Mouse (Mus musculus): ENCODE data around the gene Zdhhc14.

The Zdhhc14 gene

DNA sequence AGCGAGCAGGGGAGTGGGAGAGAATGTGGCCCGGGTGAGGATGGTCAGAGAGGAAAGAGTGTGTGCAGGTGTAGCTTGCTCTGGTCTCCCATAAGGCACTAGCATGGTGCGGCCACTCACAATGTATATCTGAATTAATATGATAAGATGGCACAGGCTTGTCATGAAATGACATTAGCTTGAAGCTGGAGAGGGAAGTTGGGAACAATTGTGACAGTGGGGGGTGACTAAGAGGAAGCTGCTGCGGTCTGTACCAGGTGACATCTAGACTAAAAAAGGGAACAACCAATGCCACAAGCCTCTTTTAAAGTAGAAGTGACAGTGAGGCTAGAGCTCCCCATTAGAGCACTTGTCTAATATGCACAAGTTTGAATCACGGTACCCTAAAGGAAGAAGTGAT, 238.2 kb downstream of the Zdhhc14 start:
- DNase-seq (ENCODE audit: low spot score in 2 of 2) = no peak

DNA sequence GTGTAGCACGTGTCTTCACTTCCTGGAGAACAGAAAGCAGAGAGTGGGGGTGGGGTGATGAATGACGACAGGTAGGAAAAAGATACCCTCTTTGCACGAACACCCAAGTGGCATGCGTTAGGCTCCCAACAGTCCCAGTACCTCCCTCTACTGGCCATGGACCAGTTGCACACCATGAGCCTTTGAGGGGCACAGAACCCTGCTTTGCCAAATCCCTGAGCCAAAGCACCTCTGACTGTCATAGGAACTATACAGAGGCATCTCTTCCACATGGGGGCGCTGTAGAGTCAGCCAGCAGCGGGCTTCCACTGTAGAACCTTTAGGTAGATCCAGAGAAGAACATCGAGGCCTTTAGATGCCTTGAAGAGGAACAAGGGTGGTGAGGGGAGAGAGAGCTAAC, 241.0 kb downstream of the Zdhhc14 start:
- peak in 1 of 2 experiments; percentile 15 for DNase-seq (ENCODE audit: low spot score in 2 of 2)

DNA sequence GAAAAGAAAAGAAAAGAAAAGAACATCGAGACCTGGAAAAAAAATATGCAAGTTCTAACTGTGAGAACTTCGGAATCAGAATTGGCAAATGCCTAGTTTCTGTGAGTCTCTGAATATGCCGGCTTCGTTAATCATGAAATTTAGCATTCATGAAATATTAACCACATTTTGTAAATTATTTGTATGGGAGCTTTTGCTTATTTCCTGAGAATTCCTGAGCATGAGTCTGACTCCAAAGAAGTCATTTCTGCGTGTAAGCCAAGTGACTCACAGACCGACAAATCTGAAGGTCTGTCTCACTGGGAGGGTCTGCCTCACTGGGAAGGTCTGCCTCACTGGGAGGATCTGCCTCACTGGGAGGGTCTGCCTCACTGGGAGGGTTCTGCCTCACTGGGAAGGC, 248.7 kb downstream of the Zdhhc14 start:
- no peak for DNase-seq (ENCODE audit: low spot score in 2 of 2)

DNA sequence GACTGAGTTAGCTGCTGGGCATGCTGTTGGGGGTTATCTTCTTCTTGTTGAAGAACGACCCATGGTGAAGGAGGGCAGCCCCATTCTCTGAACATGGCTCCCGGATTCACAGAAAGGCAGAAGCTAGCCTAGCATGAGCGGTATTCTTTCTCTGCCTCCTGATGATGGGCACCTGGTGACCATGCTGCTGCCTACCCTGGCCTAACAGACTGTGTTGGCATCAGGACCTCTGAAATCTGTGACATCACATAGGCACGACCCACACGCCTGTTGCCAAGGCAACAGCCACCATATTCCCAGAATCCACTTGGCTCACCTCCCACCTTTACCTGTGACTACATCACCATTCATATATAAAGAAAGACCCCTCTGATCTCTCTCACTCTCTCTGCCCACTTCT, 251.7 kb downstream of the Zdhhc14 start:
- no peak for DNase-seq (ENCODE audit: low spot score in 2 of 2)

DNA sequence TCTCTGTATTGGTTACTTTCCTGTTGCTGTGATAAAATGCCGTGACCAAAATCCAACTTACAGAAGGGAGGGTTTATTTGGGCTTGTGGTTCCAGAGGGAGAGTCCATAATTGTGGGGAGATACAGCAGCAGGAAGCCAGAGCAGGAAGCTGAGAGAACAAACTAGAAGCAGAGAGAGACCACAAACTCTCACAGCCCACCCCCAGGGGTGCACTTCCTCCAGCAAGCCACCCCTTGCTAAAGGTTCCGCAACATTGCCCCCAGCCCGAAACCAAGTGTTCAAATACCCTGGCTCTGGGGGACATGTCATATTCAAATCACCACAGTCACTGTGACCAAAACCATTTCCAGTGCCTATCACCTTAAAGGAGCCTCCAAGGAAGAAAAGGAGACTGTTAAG, 254.0 kb downstream of the Zdhhc14 start:
- no peak for DNase-seq (ENCODE audit: low spot score in 2 of 2)

DNA sequence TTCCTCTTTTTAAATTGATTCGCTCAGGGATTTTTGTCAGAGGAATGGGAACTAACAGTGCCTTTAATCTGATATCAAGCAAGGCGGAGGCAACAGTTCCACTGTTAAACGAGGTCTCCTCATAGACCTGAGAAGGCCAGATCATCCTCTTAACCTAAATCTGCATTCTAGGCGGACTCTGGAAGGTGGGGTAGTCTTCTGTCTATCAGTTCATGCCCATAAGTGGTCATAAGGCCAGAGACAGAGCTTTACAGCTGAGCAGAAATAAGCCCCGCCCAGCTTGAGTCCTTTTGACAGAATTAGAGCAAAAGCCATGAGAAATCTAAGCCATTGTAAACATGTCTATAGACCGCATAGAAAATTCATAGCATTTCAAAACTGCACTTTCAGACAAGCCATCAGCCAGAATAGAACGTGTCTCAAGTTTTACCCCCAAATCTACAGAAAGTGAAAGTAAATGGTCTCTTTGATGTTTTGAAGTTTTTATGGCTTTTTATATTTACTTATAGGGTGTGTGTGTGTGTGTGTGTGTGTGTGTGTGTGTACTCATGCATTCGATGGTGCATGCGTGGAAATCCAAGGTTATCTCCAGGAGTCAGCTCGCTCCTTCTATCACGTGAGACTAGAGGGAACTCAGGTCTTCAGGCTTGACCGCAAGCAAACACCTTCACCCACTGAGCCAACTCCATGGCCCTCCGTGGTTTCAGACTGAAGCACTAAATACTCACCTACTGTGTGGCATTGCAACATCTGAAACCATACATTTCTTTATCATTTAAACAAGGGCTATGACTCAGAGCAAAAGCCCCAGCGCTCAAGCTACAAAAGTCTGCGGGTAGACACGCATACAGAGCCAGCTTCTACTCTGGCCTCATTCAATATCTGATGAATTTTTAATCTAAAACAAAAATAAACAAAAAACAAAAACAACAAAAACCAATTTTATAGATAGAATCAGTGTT, 255.5 kb downstream of the Zdhhc14 start:
- DNase-seq (ENCODE audit: low spot score in 2 of 2) = no peak

DNA sequence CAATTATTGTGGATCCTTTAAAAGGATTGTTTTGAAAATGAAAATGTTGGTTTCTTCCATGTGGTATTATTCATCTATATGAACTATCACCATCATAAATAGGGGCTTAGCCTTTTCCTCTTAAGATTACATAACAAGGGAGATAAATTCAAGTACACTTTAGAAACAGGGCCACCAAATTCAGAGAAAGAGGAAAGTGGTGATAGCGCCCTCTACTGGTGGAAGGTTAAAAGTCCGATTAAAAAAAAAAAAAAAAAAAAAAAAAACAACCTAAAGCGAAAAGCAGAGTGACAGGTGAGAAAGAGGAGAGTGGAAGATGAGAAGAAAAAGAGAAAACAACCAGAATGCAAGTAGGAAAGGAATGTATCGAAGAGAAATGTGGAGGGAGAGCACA, 256.1 kb downstream of the Zdhhc14 start:
- no peak for DNase-seq (ENCODE audit: low spot score in 2 of 2)

DNA sequence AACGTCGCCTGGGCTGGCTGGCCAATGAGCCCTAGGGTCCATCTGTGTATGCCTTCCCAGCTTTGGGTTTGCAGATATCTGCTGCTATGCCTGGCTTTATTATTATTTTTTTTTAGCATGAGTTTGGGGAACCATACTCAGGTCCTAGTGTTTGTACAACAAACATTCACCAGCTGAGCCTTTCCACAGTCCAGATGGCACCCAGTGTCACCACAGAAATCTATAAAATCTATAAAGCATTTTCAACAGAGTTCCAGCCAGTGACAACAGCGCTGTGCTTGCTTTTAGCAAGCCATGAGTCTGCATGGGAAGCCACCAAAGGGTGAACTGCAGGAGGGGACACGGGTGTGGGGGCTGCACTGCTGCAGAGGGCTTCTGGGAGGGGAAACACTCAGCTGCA, 257.9 kb downstream of the Zdhhc14 start:
- DNase-seq (ENCODE audit: low spot score in 2 of 2) = no peak

DNA sequence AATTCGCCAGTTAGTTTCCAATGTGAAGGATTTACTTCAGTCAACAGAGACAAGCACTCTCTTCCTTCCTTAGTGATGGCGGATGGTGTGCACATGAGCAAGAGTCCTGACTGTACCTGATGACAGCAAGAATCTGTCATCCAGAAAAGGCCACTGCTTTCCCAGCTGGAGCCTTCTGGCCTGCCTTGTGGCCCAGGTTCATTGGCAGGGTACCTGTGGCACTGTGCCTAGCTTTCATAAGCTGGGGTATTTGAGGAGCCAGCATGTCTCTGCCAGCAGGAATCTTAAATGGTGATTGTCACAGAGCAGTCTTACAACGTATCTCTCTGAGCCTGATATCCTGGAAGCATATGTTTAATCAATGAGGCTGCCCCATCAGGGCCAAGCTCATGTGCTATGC, 258.7 kb downstream of the Zdhhc14 start:
- no peak for DNase-seq (ENCODE audit: low spot score in 2 of 2)

DNA sequence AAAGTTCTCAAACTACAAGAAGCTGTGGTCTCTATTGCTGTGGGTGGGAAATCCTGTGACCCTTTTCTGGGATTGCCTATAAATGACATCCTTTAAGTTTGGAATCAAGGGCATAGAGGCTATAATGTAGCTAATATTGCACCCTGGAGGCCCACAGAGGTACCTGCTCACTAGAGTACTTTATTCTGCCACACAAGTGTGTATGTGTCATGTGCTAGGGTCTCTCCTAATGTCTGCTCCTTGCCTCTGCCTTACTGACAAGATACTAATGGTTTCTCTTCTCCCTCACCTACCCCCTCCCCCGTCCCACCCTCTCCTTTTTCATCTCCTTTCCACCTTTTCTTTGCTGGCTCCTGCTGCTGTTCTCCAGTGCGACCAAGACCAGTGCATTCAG, 260.0 kb downstream of the Zdhhc14 start:
- no peak for DNase-seq (ENCODE audit: low spot score in 2 of 2)

DNA sequence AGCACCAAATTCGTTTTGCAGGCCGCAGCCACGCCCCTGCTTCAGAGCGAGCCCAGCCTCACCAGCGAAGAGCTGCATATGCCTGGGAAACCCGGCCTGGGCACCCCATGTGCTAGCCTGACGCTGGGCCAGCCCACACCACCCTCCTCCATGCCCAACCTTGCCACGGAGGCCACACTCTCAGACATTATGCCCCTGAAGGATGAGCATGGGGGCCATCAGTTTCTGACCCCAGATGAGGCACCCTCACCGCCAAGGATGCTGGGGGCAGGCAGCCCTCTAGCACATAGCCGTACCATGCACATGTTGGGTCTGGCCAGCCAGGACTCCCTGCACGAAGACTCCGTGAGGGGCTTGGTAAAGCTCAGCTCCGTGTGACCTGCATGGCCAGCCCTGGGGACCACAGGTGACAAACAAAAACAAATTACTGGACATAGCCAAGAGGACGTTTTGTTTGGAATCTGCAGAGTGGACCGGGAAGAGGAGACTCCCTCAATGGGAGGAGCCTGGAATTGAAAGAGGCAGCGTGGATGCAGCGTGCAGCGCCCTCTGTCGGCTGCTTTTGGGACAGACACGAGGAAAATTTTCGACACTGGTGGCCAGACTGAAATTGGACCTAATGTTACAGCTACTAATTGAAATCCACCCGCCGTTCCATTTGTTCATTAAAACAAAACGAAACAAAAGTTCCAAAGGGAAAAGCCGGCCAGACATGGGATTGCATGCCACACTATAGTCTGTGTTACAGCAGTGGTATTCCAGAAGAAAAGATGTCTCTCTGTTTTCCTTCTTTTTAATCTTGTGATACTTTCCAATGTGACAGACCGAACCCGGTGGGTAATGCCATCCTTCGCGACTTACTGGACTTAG, 260.6 kb downstream of the Zdhhc14 start:
- DNase-seq (ENCODE audit: low spot score in 2 of 2) = peak; percentile 49 to 52

DNA sequence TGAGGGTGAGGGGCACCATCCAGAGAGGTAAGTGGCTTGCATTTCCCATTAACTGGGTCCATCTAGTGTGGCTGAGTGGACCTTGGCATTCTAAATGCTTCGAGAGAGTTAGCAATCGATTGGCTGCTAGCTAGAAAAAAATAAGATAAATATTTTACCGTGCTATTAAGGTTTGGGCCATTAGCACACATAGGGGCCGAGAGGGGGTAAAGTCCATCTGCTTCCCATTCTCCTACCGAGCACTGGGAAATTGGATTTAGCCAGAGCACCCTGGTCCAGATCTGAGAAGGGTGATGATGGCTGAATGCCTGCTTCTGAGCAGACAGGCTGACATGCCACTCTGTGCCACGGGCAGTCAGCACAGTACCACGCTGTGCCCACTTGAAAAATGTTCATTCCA, 263.1 kb downstream of the Zdhhc14 start:
- DNase-seq (ENCODE audit: low spot score in 2 of 2) = no peak

DNA sequence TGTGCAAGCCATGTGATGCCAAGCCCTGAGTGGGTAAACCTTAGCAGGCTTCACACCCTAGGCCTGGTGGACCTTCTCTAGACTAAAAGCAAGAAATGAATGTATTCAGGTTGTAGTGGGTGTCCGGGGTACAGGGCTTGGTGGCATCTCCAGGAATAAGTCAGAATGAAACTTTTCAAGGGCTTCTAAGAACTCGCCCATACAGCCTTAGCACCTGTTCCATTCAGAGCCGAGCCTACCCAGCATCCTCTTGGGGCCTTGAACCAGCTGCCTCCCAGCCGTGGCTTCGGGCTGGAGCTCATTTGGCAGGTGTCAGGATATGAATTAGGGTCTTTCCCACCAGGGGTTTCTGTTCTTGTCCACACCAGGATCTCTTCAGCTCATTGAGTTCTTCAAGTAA, 263.7 kb downstream of the Zdhhc14 start:
- DNase-seq (ENCODE audit: low spot score in 2 of 2) = no peak

DNA sequence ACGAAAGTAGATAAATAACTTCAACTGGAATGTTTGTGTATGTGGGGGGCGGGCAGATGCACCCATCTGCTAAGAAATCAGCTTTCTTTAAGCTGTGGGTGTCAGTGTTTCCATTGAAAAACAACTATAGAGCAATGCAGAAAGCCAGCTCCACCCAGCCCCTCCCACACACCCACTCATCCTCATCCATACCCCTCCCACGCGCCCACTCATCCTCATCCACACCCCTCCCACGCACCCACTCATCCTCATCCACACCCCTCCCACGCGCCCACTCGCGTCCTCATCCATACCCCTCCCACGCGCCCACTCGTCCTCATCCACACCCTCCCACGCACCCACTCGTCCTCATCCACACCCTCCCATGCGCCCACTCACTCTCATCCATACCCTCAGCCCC, 264.5 kb downstream of the Zdhhc14 start:
- no peak for DNase-seq (ENCODE audit: low spot score in 2 of 2)

DNA sequence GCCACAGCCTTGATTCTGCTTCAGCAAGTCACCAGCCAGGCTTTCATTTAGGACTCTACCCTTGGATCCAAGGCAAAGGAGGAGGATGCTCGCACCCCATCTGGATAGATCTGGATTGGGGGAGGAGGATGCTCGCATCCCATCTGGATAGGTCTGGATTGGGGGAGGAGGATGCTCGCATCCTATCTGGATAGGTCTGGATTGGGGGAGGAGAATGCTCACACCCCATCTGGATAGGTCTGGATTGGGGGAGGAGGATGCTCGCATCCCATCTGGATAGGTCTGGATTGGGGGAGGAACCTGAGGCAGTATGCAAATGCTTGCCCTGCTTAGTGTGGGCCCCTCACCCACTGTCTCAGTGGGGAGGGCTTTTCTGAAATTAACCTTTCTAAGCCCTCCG, 271.4 kb downstream of the Zdhhc14 start:
- DNase-seq (ENCODE audit: low spot score in 2 of 2) = no peak

DNA sequence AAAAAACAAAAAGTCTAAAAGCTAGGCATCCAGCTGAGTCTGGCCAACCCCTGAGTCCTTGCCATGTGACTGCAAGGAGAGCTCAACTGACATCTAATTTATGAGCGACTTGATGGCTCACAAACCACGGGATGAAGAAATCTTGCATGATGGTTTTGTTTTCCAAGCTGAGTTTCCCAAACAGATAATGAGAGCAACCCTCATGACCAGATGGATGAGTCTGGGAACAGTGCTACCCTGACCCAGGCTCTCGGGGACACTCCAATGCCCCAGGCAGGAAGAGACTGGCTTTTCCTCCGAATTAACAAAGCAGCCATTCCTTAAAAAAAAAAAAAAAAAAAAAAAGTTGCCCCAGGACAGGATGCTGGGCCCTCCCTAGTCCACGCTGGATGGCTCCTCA, 271.9 kb downstream of the Zdhhc14 start:
- DNase-seq (ENCODE audit: low spot score in 2 of 2) = no peak

DNA sequence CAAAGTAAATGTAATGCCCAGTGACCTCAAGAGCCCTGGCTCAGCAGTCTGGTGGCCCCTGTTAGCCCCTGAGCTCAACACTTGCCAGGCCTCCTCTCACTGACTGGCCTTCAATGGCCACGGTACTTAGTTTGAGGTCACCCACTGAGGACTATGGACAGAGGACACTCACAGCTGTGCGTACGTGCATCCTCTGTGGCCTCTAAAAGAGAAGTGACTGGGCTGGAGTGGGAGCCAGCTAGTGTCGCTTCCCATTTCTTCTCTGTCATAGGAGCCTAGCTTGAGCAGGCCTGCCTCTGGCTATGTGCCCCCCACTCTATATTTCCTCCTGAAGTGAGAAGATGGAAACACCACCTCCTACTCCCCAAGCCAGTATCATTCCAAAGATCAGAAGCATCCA, 273.4 kb downstream of the Zdhhc14 start:
- DNase-seq (ENCODE audit: low spot score in 2 of 2) = no peak

DNA sequence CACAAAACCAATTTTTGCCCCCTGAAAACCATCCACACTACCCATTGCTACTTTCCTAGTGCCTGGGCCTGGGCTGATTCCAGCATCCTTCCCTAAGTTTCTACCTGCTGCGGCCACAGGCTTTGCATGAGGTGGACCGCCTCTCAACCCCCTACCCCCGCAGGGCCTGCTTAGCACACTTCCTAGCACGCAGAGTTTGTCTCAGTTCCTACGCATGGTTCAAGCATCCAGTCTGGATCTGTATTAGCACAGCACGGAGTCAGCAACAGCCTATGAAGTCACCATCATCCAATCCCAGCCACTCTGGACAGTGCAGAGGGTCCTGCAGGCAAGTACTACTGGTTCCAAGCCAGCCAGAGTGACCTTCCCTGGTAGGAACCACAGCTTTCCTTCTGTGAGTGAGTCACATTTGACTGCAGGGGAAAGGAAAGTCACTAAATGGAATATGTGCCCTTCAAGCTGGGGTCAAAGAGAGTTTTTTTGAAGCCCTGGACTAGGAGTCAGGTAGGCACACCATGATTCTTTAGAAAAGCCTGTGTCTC, 275.9 kb downstream of the Zdhhc14 start:
- no peak for DNase-seq (ENCODE audit: low spot score in 2 of 2)

DNA sequence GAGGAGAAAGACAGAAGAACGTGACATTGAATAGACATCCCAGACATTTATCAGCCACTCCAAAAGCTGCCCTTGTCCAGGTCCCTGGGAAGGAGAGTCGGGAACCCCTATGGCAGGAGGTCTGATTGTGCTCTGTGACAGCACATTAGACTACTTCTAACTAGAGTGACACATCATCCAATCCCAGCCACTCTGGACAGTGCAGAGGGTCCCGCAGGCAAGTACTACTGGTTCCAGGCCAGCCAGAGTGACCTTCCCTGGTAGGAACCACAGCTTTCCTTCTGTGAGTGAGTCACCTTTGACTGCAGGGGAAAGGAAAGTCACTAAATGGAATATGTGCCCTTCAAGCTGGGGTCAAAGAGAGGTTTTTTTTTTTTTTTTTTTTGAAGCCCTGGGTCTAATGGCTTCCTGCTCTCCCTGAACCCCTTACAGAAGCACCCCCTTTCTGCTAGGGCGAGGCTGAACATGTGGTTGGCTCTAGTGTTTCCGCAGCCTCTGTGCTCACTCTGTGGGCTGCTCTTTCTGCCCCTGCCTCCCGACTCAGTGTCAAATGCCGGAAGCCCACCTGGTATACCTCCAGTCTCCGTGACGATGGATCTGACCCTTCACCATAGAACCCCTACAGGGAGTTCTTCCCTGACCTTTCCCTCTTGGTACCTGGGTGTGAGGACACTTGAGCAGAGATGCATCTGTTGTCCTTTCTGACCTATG, 276.6 kb downstream of the Zdhhc14 start:
- no peak for DNase-seq (ENCODE audit: low spot score in 2 of 2)

DNA sequence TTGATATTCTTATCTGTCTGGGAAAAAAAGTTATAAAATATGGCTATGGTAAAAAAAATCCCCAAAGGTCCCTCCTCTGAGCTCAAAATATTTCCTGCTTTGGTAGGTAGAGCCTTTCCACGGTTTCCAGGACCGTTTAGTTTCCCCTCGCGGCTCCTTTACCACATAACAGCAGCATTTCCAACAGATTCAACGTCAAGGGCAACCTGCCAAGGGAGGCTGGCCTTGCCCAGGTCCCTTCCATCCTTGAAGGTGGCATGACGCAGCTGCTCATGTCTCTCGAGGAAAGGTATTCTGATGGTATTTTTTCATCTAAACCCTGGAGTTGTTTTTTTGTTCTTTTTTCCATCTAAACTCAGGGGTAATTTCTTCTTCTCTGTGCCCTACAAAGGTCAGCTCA, 277.4 kb downstream of the Zdhhc14 start:
- DNase-seq (ENCODE audit: low spot score in 2 of 2) = no peak

DNA sequence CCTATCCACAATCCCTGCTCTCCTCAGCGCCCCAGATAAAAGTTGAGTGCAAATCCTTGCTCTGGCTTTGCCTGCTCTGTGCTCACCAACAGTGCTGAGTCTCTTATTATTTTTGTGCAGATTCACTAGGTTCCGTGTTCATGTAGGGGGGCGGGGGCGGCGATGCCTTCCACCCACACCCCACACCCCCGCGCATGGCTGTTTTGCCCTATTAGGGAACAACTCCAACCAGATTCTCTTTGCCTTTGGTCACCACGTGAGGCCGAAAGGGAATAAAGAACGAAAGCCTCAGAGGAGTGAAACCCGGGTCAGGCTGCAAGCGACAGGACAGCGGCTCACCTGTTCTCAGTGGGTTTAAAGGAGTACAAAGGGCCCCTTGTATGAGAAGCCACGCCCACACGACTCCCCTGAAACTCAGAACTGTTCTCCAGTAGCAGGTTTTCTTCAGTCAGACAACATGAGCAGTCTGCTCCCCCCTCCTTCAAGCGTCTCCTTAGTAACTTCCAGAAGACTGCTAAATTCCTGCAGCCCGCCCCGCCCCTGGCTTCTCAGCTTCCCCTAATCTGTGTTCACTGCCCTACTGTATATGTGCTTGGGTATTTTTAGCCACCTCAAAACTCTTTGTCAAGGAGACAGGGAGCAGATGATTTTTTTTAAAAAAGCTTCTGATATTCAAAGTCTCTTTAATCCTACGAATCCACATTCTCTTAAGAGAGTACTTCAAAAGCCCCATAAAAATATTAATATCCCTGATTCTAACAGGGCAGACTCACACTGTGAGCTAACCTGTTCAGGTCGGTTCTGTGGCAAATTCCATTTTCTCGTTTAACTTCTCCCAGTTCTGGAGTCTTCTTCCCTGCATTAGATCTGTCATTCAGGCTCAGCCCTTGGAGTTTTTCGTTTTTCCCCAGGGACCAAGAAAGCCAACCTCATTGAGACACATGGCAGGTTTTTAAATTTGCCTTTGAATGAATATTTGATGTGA, 278.2 kb downstream of the Zdhhc14 start:
- peak; percentile 42 to 44 for DNase-seq (ENCODE audit: low spot score in 2 of 2)
